Mouse (Mus musculus): ENCODE results near the gene Klra6. TPM values are rescaled to one million over a fixed set of nuclear protein-coding genes. Genes with fewer than 3 reads are reported as not detected.
"Not testable (repeated sequence)": the region's sequence is repeated elsewhere in the genome, so short reads cannot be mapped to it uniquely, and the experiment has no call there.

Gene Klra6
- total RNA-seq (2014; fragmentation: Nextera tagmentation) = not detected in 2 replicates
- not detected in 2 replicates for total RNA-seq (2017)
- polyA plus RNA-seq (2012) = not detected in 2 replicates

DNA sequence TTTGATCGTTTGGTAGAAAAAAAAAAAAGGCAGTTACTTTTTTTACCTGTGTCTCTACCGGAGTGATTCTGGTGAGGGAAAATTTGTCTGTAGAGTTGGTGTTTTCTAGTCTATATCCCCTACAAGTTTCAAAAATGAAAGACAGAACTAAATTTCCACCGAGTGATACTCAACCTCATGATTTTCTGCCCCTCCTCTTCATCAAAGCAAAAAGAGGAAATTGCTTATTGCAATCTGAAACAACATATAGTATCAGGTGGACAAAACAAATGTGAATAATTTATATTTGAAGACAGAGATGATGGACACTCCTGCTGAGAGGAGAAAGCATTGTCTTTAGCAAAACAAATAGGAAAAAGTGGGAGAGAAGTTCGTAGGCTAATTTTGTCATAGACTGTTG is at the start of gene Klra6:
Klra6 (minus strand) TSS at position 101 of the 400 bp plus-strand sequence.
- Histone ChIP-seq H3K9me3 (replicated peaks) (no peaks in the 10 kb centered on the region), H3K27me3 (ENCODE audit: insufficient read depth, low read length) (no peaks in the 10 kb centered on the region), H3K36me3 (replicated peaks) (no peaks in the 10 kb centered on the region), H3K4me1 (ENCODE audit: insufficient read depth, low read depth, low read length) (no peaks in the 10 kb centered on the region), H3K4me3 (ENCODE audit: low read depth, low read length) (no peak within 1 kb of the TSS)
- DNase-seq (ENCODE audit: low spot score) (no peak), ATAC-seq (ENCODE audit: extremely low read depth, insufficient number of reproducible peaks, low FRiP score, poor library complexity, severe bottlenecking) (no peak)
- TF ChIP-seq POLR2AphosphoS5 (IDR thresholded peaks at IDR 0.05; ENCODE audit: insufficient replicate concordance, low read depth, low read length) (no peak), GATA2 (IDR thresholded peaks at IDR 0.05; ENCODE audit: borderline replicate concordance, low read depth, low read length) (no peak), GATA1 (IDR thresholded peaks at IDR 0.05; ENCODE audit: borderline replicate concordance, low read length) (no peak), TAL1 (conservative IDR thresholded peaks at IDR 0.05; ENCODE audit: low read depth, low read length) (no peak), CTCF (IDR thresholded peaks at IDR 0.05; ENCODE audit: low read depth, low read length) (no peak)

DNA sequence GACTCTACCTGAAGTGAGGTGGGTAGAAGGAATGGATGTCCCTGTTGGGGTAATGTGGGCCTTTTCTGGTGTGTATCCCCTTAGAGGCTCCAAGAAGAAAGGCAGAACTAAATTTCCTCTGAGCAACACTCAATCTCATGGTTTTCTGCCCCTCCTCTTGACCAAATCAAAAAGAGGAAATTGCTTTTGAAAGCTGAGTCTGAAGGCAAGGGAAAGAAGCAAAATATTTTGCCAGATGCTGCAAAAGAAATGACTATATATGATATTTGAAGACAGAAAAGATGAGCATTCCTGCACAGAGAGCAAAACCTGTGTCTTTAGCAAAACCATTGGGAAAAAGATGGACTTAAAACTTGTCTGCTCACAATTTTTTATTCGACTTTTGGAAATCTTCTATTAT is 40.4 kb upstream of the Klra6 start, which contains the start of gene Klra4:
Klra4 (minus strand) TSS at position 101 of the 400 bp plus-strand sequence.
- H3K9me3 ChIP-seq (replicated peaks); H3K27me3 ChIP-seq (ENCODE audit: insufficient read depth, low read length); H3K4me1 ChIP-seq (ENCODE audit: insufficient read depth, low read depth, low read length); H3K4me3 ChIP-seq (ENCODE audit: low read depth, low read length); H3K36me3 ChIP-seq (replicated peaks); DNase-seq (ENCODE audit: low spot score); ATAC-seq (ENCODE audit: extremely low read depth, insufficient number of reproducible peaks, low FRiP score, poor library complexity, severe bottlenecking): not testable (repeated sequence)

DNA sequence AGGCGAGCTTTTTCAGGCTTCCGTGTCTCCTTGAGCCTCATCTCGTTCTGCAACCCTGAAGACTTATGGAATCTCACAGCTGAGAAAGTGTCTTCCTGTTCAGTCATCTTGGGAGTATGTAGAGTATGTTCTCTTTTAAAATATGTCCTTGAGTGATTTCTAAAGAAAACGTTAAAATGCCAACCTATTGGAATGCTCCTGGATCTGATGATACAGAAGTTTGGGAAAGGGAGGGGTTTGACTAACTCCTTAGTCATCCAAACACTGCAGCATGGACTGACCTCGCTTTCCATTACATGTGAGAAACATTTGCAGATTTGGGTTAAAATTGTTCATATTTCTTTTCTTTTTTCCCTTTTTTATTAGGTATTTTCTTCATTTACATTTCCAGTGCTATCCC is 38.4 kb upstream of the Klra6 start:
- DNase-seq (ENCODE audit: low spot score) (no peak), ATAC-seq (ENCODE audit: extremely low read depth, insufficient number of reproducible peaks, low FRiP score, poor library complexity, severe bottlenecking) (no peak)
- no peak for TF ChIP-seq POLR2AphosphoS5 (IDR thresholded peaks at IDR 0.05; ENCODE audit: insufficient replicate concordance, low read depth, low read length)
- no peak for TF ChIP-seq GATA1 (IDR thresholded peaks at IDR 0.05; ENCODE audit: borderline replicate concordance, low read length)
- no peak for TF ChIP-seq TAL1 (conservative IDR thresholded peaks at IDR 0.05; ENCODE audit: low read depth, low read length)
- TF ChIP-seq GATA2 (IDR thresholded peaks at IDR 0.05; ENCODE audit: borderline replicate concordance, low read depth, low read length) = no peak
- TF ChIP-seq CTCF (IDR thresholded peaks at IDR 0.05; ENCODE audit: low read depth, low read length) = no peak
- Histone ChIP-seq H3K4me3 (ENCODE audit: low read depth, low read length) (no peak overlapping the region), H3K4me1 (ENCODE audit: insufficient read depth, low read depth, low read length) (no peaks in the 10 kb centered on the region), H3K9me3 (replicated peaks) (0 out of 2 replicates have a peak, but pooled peaks cover 2% of the 10 kb centered on the region), H3K27me3 (ENCODE audit: insufficient read depth, low read length) (no peaks in the 10 kb centered on the region), H3K36me3 (replicated peaks) (no peaks in the 10 kb centered on the region)

DNA sequence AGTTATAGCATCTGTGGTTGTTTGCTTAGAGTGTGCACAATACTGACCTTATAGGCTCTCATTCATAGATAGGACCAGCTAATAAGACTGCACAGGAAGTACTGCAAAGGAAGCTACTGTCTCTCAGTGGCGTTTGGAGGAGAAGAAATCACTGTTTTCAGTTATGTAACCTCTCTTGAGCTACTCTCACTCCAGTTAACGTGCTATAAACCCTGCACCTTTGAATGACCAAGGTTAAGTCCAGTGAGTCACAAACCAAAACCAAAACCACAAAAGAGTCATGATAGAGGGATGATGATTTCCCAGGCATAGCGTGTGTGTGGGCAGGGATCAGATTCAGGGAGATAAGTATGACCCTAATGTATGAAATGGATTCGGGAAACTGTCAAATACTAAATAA is 8.4 kb upstream of the Klra6 start:
- DNase-seq (ENCODE audit: low spot score); H3K36me3 ChIP-seq (replicated peaks); H3K4me1 ChIP-seq (ENCODE audit: insufficient read depth, low read depth, low read length); ATAC-seq (ENCODE audit: extremely low read depth, insufficient number of reproducible peaks, low FRiP score, poor library complexity, severe bottlenecking); H3K4me3 ChIP-seq (ENCODE audit: low read depth, low read length); H3K9me3 ChIP-seq (replicated peaks); H3K27me3 ChIP-seq (ENCODE audit: insufficient read depth, low read length): not testable (repeated sequence)

DNA sequence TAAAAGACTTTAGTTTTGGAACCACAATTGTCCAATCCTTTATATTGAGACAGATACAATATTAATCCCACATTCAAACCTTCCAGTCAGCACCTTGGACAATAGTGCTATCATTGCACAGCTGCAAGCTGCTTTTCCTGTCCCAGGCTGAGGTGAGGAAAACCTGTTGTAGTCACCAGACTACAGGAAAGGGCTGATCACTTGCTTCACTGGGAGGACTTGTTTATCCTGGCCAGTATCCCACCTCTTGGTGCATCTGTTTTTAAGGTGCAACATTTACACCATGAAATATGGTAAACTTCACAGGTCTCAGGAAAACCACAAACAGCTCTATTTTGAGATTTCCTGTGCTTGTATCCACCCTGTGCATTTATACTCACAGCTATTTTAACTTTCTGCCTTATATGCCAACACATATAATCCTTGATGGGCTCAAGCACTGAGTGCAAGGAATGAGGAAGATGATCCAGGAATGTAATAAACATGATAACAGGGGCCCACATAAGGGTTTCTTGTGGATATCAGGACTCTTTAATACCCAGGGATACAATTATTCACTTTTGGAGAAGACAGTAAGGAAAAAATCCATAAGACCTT is 4.8 kb upstream of the Klra6 start:
- not testable (repeated sequence) for ATAC-seq (ENCODE audit: extremely low read depth, insufficient number of reproducible peaks, low FRiP score, poor library complexity, severe bottlenecking); H3K4me3 ChIP-seq (ENCODE audit: low read depth, low read length); H3K4me1 ChIP-seq (ENCODE audit: insufficient read depth, low read depth, low read length); H3K36me3 ChIP-seq (replicated peaks); DNase-seq (ENCODE audit: low spot score); H3K9me3 ChIP-seq (replicated peaks); H3K27me3 ChIP-seq (ENCODE audit: insufficient read depth, low read length)

Other genes with a start within 250 kb of the Klra6 start
- gene Gm156, start 242.7 kb downstream of the Klra6 start, total RNA-seq (2014; fragmentation: Nextera tagmentation) = not detected in 2 replicates
- gene Gm156, start 242.7 kb downstream of the Klra6 start, total RNA-seq (2017) = 0.29 TPM in 1 of 2 replicates, not detected in the other
- gene Gm156, start 242.7 kb downstream of the Klra6 start, polyA plus RNA-seq (2012) = not detected in 2 replicates
- gene Gm17631, start 164.3 kb downstream of the Klra6 start, total RNA-seq (2014; fragmentation: Nextera tagmentation) = not detected in 2 replicates
- gene Gm17631, start 164.3 kb downstream of the Klra6 start, total RNA-seq (2017) = not detected in 2 replicates
- gene Gm17631, start 164.3 kb downstream of the Klra6 start, polyA plus RNA-seq (2012) = not detected in 2 replicates
- gene Klra17, start 150.3 kb downstream of the Klra6 start, total RNA-seq (2014; fragmentation: Nextera tagmentation) = not detected in 2 replicates
- not detected in 2 replicates for gene Klra17, start 150.3 kb downstream of the Klra6 start, total RNA-seq (2017)
- gene Klra17, start 150.3 kb downstream of the Klra6 start, polyA plus RNA-seq (2012) = not detected in 2 replicates
- gene Klra5, start 109.3 kb downstream of the Klra6 start, total RNA-seq (2014; fragmentation: Nextera tagmentation) = not detected in 2 replicates
- gene Klra5, start 109.3 kb downstream of the Klra6 start, total RNA-seq (2017) = not detected in 2 replicates
- not detected in 2 replicates for gene Klra5, start 109.3 kb downstream of the Klra6 start, polyA plus RNA-seq (2012)
- not detected in 2 replicates for gene Klra4, start 40.3 kb upstream of the Klra6 start, total RNA-seq (2014; fragmentation: Nextera tagmentation)
- 0.22 TPM in 1 of 2 replicates, not detected in the other for gene Klra4, start 40.3 kb upstream of the Klra6 start, total RNA-seq (2017)
- not detected in 2 replicates for gene Klra4, start 40.3 kb upstream of the Klra6 start, polyA plus RNA-seq (2012)
- gene Klra8, start 102.9 kb upstream of the Klra6 start, total RNA-seq (2014; fragmentation: Nextera tagmentation) = not detected in 2 replicates
- not detected in 2 replicates for gene Klra8, start 102.9 kb upstream of the Klra6 start, total RNA-seq (2017)
- gene Klra8, start 102.9 kb upstream of the Klra6 start, polyA plus RNA-seq (2012) = not detected in 2 replicates
- gene Klra9, start 166.2 kb upstream of the Klra6 start, total RNA-seq (2014; fragmentation: Nextera tagmentation) = not detected in 2 replicates
- gene Klra9, start 166.2 kb upstream of the Klra6 start, total RNA-seq (2017) = not detected in 2 replicates
- not detected in 2 replicates for gene Klra9, start 166.2 kb upstream of the Klra6 start, polyA plus RNA-seq (2012)
- not detected in 2 replicates for gene Klra7, start 206.4 kb upstream of the Klra6 start, total RNA-seq (2014; fragmentation: Nextera tagmentation)
- gene Klra7, start 206.4 kb upstream of the Klra6 start, total RNA-seq (2017) = not detected in 2 replicates
- not detected in 2 replicates for gene Klra7, start 206.4 kb upstream of the Klra6 start, polyA plus RNA-seq (2012)

All from G1E (cell line).